Mouse (Mus musculus): ENCODE results near the gene Timp4. TPM values are rescaled to one million over a fixed set of nuclear protein-coding genes. Genes with fewer than 3 reads are reported as not detected.
A peak's percentile ranks its signal among the peaks of the same experiment; 100 is the strongest.

Timp4 gene
- total and polyA plus RNA-seq, 2 experiments from 2014 or later: 9.6 to 12.7 TPM

DNA sequence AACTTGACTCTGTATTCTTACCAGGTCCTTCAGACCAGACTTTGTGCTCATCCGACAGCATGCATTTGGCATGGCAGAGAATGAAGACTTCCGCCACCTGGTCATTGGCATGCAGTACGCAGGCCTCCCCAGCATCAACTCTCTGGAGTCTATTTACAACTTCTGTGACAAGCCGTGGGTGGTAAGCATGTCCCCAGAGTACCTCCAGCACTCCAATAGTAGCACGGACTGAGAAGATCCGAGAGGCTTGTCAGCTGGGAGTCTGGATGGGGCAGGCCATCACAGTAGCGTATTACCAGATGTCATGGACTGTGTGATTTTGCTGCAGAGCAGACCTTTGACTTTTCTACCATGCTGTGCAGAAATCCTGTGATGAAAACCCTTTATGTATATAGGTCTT, 12.7 kb downstream of the Timp4 start:
- Histone ChIP-seq H3K27ac (ENCODE audit: low read depth, low read length) (no peak overlapping the region), H3K27me3 (ENCODE audit: insufficient read depth, low read length) (no peaks in the 10 kb centered on the region), H3K4me2 (ENCODE audit: low read depth) (no peak overlapping the region), H3K9ac (no peak overlapping the region), H3K4me3 (ENCODE audit: low read depth, low read length) (no peak overlapping the region), H3K4me1 (ENCODE audit: insufficient read depth) (no peaks in the 10 kb centered on the region), H3K36me3 (ENCODE audit: insufficient read depth) (0 out of 2 replicates have a peak, but pooled peaks cover 13% of the 10 kb centered on the region), H3K9me3 (ENCODE audit: low read length) (no peaks in the 10 kb centered on the region)
- TF ChIP-seq CTCF (IDR thresholded peaks at IDR 0.05; ENCODE audit: low read depth): no peak
- WGBS: 68% methylated on average over 7 of the region's 7 CpGs
- ATAC-seq (peak; percentile 73), DNase-seq (no peak)

DNA sequence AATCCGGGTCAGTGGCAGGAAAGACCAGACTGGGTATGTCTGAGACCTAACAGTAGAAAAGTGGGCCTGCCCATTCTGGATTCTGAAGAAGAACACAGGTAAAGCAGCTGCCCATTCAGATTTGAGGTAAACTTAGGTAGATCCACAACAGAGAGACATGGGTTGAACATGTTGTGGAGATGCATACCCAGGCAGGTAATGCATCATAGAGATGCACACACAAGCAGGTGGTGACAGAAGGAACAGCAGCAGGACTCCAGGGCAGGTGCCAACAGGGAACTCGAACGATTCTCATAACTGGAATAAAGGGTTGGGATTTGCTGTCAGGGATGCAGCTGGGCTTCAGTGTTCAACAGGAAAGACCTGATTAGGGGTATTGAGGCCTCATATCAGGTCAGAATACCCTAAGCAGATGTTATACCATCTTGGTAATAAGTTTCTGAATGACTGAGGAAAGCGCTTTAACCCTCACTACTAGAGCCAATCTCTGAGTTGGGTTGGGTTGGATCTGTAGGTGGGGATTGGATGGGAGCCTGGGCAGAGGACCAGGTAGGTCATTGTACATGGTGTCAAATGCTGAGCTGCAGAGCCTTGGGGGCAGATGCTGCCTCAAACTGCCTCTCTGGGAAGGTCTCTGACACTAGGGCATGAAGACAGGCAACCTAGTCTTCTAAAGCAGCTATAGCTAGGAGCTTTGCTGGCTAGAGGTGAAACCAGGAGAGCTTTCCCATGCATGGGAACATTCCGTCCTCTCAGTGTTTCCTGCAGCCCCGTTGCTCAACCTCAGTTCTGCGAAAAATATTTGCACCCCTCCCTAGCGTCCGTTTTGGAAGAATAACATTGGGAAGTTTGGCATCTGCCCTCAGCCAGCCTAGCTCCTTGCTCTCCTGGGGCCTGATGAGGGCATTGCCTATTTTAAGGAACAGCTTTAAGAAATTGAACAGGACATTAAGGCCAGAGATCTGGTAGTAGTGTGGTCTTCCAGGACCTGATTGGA, 13.7 kb downstream of the Timp4 start:
- Histone ChIP-seq H3K9ac (no peak overlapping the region), H3K27ac (ENCODE audit: low read depth, low read length) (no peak overlapping the region), H3K4me3 (ENCODE audit: low read depth, low read length) (no peak overlapping the region), H3K4me2 (ENCODE audit: low read depth) (no peak overlapping the region), H3K36me3 (ENCODE audit: insufficient read depth) (0 out of 2 replicates have a peak, but pooled peaks cover 9% of the 10 kb centered on the region), H3K27me3 (ENCODE audit: insufficient read depth, low read length) (no peaks in the 10 kb centered on the region), H3K9me3 (ENCODE audit: low read length) (no peaks in the 10 kb centered on the region), H3K4me1 (ENCODE audit: insufficient read depth) (no peaks in the 10 kb centered on the region)
- no peak for ATAC-seq
- no peak for DNase-seq
- WGBS: 87% methylated on average over 9 of the region's 9 CpGs
- TF ChIP-seq CTCF (IDR thresholded peaks at IDR 0.05; ENCODE audit: low read depth): no peak

DNA sequence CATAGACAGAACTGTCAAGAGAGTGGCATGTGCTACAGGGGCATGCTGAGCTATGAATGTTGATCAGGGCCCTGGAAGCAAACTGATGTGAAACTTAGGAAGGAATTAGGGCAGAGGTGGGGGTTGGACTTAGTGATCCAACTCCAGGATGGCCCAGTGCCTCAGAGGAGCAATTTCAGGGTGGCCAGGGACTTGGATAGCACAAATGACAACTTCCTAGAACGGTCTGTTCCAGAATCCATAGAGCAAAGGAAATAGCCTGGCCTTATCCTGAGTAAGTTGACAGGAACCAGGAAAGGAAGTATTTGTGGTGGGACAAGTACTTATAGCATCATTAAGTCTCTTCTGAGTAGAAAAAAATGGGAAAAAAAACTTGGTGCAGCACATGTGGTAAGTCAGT, 19.4 kb downstream of the Timp4 start:
- DNase-seq (no peak), ATAC-seq (no peak)
- Histone ChIP-seq H3K4me3 (ENCODE audit: low read depth, low read length) (no peak overlapping the region), H3K4me1 (ENCODE audit: insufficient read depth) (no peaks in the 10 kb centered on the region), H3K27ac (ENCODE audit: low read depth, low read length) (no peak overlapping the region), H3K4me2 (ENCODE audit: low read depth) (no peak overlapping the region), H3K27me3 (ENCODE audit: insufficient read depth, low read length) (no peaks in the 10 kb centered on the region), H3K36me3 (ENCODE audit: insufficient read depth) (no peaks in the 10 kb centered on the region), H3K9me3 (ENCODE audit: low read length) (no peaks in the 10 kb centered on the region), H3K9ac (no peak overlapping the region)
- TF ChIP-seq CTCF (IDR thresholded peaks at IDR 0.05; ENCODE audit: low read depth): no peak
- 93% methylated on average over 1 of the region's 1 CpGs for WGBS

DNA sequence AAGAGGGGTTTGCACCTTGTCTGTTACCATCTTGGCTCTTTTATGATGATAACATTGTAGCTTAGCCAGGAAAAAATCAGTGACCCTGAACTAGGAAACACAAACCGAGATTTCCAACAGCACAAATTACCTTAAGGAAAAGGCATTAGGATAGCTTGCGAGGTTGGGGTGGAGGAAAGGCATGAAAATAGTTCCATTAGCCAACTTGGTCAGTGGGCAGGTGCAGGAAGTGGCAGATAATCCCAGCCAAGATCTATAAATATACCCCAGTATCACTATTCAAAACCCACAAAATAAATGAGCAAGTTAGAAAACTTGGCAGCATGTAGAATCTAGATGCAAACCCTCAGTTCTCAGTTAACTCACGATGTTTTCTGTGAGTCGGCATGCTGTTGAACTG, 20.2 kb downstream of the Timp4 start:
- H3K27me3 ChIP-seq (ENCODE audit: insufficient read depth, low read length): no peaks in the 10 kb centered on the region
- no peak overlapping the region for H3K4me2 ChIP-seq (ENCODE audit: low read depth)
- ATAC-seq (no peak), DNase-seq (no peak)
- 73% methylated on average over 4 of the region's 4 CpGs for WGBS
- H3K36me3 ChIP-seq (ENCODE audit: insufficient read depth): no peaks in the 10 kb centered on the region
- no peak overlapping the region for H3K4me3 ChIP-seq (ENCODE audit: low read depth, low read length)
- TF ChIP-seq CTCF (IDR thresholded peaks at IDR 0.05; ENCODE audit: low read depth): no peak
- no peak overlapping the region for H3K27ac ChIP-seq (ENCODE audit: low read depth, low read length)
- H3K4me1 ChIP-seq (ENCODE audit: insufficient read depth): no peaks in the 10 kb centered on the region
- no peaks in the 10 kb centered on the region for H3K9me3 ChIP-seq (ENCODE audit: low read length)
- no peak overlapping the region for H3K9ac ChIP-seq

DNA sequence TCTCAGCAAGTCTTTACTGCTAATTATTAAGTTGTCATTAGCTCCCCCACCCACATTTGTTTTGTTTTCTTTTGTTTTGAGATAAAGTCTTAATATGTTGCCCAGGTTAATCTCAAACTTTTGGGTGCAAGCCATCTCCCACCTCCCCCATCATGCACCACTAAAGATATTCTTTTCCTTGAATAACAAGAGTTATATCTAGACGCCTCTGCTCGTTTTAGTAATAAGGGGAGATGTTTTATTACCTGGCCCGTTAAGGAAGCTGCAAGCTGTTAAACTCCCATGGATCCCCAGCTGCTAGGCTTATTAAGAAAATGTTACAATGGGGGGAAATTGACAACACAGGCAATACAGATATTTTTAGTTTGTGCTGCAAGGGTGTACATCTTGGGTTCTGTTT, 21.4 kb downstream of the Timp4 start:
- DNase-seq (no peak), ATAC-seq (no peak)
- Histone ChIP-seq H3K9me3 (ENCODE audit: low read length) (no peaks in the 10 kb centered on the region), H3K4me2 (ENCODE audit: low read depth) (no peak overlapping the region), H3K27ac (ENCODE audit: low read depth, low read length) (no peak overlapping the region), H3K36me3 (ENCODE audit: insufficient read depth) (no peaks in the 10 kb centered on the region), H3K4me3 (ENCODE audit: low read depth, low read length) (no peak overlapping the region), H3K27me3 (ENCODE audit: insufficient read depth, low read length) (no peaks in the 10 kb centered on the region), H3K9ac (no peak overlapping the region), H3K4me1 (ENCODE audit: insufficient read depth) (no peaks in the 10 kb centered on the region)
- 60% methylated on average over 3 of the region's 3 CpGs for WGBS
- no peak for TF ChIP-seq CTCF (IDR thresholded peaks at IDR 0.05; ENCODE audit: low read depth)

DNA sequence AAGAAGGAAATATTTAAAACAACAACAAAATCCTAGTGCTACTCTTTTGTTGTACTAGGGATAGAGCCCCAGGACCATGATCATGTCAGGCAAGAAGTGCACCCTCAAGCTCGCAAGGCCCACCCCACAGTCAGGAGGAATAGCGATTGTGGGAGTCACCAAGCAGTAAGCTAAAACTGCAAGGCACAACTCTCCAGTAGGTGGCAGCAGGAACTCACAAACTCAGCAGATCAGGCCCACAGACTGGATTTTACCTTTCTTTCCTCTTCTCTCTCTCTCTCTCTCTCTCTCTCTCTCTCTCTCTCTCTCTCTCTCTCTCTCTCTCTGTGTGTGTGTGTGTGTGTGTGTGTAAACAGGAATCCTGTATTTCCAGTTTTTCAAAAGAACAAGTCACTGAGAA, 24.5 kb downstream of the Timp4 start:
- 0% methylated on average over 2 of the region's 2 CpGs for WGBS

DNA sequence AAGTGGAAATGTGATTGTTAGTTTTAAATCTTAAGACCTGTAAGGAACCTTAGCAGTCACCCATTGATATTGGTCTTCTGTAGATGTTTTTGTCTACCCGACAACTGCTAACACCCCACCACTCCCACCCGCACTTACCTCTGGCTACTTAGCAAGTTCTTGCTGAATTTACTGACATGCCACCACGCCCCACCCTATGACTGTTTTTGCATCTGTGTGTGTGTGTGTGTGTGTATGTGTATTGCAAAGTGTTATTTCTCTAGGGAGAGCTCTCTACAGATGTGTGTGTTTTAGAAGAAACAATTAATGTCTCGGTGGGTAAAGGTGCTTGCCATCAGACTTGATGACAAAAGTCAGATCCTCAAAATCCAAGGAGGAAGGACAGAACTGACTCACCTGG, 25.0 kb downstream of the Timp4 start, which contains the start of gene Gm17482:
TSS of gene Gm17482 (plus strand) at position 301 of the 400 bp plus-strand sequence.
- Histone ChIP-seq H3K27ac (ENCODE audit: low read depth, low read length) (no peak within 1 kb of the TSS), H3K36me3 (ENCODE audit: insufficient read depth) (no peaks in the 10 kb centered on the region)
- no peak for ATAC-seq

More for the DNA sequence above, 24.5 kb downstream of the Timp4 start:
- Histone ChIP-seq H3K4me1 (ENCODE audit: insufficient read depth) (no peaks in the 10 kb centered on the region; the same call in 1 of the 2 replicates), H3K9me3 (ENCODE audit: low read length) (no peaks in the 10 kb centered on the region), H3K4me2 (ENCODE audit: low read depth) (no peak overlapping the region), H3K27me3 (ENCODE audit: insufficient read depth, low read length) (no peaks in the 10 kb centered on the region), H3K36me3 (ENCODE audit: insufficient read depth) (no peaks in the 10 kb centered on the region), H3K9ac (no peak overlapping the region), H3K4me3 (ENCODE audit: low read depth, low read length) (no peak overlapping the region), H3K27ac (ENCODE audit: low read depth, low read length) (no peak overlapping the region)
- ATAC-seq (peak; percentile 92), DNase-seq (peak; percentile 91)
- peak; percentile 93 for TF ChIP-seq CTCF (IDR thresholded peaks at IDR 0.05; ENCODE audit: low read depth)

More for the DNA sequence above, 25.0 kb downstream of the Timp4 start, which contains the start of gene Gm17482:
- Histone ChIP-seq H3K9ac (no peak within 1 kb of the TSS), H3K27me3 (ENCODE audit: insufficient read depth, low read length) (no peaks in the 10 kb centered on the region), H3K4me2 (ENCODE audit: low read depth) (no peak within 1 kb of the TSS), H3K4me1 (ENCODE audit: insufficient read depth) (no peaks in the 10 kb centered on the region; the same call in 1 of the 2 replicates), H3K9me3 (ENCODE audit: low read length) (no peaks in the 10 kb centered on the region), H3K4me3 (ENCODE audit: low read depth, low read length) (no peak within 1 kb of the TSS)
- 73% methylated on average over 4 of the region's 4 CpGs for WGBS
- no peak for TF ChIP-seq CTCF (IDR thresholded peaks at IDR 0.05; ENCODE audit: low read depth)
- no peak for DNase-seq
